Mouse (Mus musculus): ENCODE results near the gene Pik3r1.
A peak's percentile ranks its signal among the peaks of the same experiment; 100 is the strongest.

Pik3r1 gene

DNA sequence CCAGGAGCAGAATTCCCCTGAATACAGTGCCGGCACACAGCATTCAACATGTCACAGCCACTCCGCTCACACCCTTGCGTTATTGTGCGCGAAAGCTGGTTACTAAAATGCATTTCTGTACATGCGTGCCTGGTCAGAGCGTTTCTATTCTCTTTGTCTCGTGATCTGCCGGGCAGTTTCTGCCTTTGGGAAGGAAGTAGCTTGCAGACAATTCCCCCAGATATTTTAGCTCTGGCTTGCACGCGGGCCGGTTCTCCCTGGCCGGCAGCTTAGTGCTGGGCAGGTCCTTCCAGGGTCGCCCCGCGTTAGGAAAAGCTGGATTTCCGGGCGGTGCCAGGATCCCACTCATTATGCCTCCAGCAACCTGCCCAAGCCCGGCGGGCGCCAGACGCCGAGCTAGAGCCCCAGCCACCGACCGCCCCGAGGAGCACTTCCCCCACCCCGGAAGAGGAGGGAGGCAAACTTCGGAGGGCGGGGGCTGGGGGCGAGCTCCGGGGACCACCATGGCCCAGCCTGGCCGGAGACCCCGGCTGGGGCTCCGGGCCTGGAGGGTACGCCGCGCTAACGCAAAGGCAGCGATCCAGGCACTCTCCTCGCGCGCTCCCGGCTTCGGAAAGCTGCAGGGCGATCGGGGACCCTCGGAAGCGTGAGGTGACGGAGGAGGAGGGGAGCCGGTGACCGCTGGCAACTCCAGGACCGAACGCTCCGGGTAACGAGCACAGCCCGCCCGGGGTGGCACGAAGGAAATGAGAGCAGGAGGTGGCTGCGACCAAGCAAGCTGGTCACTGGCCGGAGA is 806 bp downstream of the Pik3r1 start:
- DNase-seq (ENCODE audit: low read depth, low spot score): peak; percentile 34

DNA sequence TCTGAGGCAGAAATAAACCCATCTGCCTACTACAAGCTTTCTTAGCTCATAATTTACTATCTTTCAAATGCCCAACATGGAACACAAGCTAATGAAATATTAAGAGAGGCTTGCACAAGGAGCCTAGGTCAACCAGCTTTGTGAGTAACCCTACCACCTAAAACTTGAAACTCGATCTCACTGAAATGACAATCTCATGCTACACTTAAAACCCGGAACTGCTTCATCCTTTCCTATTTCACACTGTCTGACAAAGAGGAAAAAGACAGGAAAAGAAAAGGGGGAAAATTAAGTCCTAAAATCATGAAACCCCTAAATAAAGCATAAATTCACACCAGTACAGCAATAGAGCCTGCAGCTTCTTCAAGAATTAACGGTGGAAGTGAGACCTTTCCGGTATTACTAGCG is 1.4 kb downstream of the Pik3r1 start:
- no peak for DNase-seq (ENCODE audit: low read depth, low spot score)

DNA sequence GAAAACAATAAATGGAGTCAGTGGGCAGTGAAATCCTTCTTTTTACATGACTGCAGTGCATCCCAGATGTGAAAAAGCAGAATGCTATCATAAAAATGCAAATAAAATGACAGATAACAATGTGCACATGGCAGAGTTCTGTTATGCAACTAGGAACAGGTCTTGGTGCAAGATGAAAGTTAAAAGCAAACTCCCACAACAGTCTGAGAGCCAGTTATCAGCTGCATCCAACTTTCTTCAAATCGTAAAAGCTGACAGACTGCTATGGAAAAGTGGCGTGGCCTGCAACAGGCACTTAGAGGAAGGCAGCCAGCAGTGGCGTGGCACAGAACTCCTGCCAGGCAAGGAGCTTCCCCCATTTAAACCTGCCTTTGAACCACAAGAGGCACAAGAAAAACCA is 2.0 kb downstream of the Pik3r1 start:
- no peak for DNase-seq (ENCODE audit: low read depth, low spot score)

DNA sequence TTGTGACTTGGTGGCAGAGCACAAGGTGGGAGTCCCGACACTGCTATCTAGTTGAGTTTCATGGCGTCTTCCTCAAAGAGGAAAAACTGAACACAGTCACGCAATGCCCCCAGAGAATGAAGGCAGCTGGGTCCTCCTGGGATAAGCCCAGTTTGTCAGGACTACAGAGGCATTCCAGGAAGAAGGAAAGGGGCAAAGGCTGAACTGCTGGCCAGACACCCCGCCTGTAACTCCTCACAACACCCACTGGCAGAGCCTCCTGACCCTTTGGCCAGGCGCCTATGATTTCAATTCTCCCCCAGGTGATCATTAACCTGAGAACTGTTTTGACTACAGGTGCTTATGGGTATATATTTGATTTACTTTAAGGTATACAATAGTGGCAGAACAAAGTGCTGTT is 3.9 kb downstream of the Pik3r1 start:
- DNase-seq (ENCODE audit: low read depth, low spot score): no peak

DNA sequence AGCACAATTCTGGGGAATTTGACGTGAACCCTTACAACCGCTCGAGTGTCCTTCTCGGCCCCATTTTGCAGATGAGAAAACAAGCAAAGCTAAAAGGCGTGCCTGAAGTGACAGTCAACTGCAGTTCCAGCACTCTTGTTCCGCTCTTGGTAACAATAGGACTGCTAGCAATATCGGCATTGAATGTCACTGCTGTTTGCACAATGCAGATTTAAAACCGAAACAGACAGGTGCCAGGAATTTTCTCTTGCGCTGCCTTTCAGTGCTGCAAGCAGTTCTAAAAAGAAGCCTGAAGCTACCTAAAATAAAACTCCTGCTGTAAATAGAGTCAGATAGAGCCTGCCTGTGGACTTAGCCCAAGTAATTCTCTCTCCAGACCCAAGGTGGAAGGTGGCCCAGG is 4.3 kb downstream of the Pik3r1 start:
- no peak for DNase-seq (ENCODE audit: low read depth, low spot score)

DNA sequence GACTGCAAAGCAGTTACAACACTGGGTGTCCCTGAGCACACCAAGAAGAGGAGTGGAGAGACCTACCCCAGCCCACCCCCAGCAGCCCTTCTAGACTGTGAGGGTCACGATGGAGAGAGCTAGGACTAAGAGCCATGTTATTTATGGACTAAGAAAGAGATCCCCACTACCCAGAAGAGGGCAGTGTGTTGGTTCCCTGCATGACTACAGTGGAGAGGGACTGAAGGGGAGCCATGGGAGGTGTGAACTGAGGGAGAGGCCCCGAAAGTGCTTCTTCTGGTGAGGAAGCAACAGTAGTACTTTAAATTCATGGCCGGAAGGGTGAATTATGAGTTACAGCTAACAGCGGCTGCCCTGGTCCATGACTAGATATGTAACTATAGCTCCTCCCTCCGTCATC is 4.9 kb downstream of the Pik3r1 start:
- no peak for DNase-seq (ENCODE audit: low read depth, low spot score)

DNA sequence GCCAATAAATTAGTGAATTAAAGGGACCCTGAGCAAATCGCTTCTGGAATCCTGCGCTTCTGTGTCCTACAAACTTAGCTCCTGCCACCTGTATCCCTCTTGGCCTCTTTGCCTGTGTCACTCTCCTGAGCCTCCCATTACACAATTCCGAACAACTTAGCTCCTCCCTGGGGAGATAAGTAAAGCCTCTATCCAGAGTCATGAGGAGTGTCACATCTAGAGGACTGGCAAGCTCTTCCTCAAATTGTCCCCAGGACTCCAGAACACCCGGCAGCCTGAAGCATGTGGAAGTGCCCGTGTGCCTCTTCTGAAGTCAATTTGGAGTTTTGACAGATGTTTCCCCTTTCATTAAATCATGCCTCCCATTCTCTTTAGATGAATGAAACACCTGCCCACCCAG is 6.4 kb downstream of the Pik3r1 start:
- DNase-seq (ENCODE audit: low read depth, low spot score): no peak

DNA sequence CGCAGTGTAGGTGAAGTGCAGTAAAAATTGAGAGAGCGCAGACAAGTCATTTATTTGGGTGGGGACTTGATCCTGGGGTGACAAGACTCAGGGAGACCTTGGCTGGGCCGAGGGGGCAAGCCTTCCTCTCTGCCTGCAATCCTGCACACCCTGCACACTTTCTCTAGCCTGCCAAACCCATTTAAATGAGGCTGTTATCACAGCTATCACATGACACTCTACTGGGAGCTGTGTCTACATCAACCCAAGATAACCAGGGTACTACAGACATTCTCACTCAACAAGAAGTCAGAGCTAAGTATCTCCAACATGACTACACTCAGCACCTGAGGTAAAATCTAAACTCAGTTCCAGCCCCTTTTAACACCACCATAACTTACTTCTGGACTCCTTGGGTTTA is 7.1 kb downstream of the Pik3r1 start:
- no peak for DNase-seq (ENCODE audit: low read depth, low spot score)

DNA sequence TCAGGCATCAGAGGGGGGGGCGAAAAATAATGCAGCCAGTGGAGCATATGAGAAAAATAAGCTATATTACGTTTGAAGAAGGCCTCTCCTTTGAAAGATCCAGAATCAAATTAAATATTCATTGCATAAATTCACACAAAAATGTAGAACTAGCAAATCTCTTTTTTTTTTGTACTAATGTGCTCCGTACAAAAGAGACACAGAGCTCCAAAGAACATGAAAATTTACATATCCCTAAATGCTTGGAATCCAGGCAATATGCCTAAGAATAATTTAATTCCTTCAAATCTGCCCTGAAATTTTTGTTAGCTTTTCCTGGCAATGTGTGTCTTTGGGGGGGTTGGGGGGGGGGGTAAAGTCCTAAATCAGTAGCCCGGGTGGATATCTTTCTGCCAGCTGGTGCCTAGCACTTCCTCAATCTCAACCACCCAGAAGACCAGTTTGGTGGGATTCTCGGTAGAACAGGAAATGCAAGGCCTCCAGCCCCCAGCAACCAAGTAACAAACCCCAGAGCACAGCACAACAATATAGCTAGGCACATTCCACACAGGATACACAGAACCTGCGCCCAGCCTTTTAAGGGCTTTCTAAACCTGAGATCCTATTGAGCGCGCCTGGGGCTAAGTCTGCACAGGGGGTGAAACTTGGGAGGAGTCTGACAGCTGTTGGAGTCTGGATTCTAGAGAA is 7.9 kb downstream of the Pik3r1 start:
- peak; percentile 12 for DNase-seq (ENCODE audit: low read depth, low spot score)

DNA sequence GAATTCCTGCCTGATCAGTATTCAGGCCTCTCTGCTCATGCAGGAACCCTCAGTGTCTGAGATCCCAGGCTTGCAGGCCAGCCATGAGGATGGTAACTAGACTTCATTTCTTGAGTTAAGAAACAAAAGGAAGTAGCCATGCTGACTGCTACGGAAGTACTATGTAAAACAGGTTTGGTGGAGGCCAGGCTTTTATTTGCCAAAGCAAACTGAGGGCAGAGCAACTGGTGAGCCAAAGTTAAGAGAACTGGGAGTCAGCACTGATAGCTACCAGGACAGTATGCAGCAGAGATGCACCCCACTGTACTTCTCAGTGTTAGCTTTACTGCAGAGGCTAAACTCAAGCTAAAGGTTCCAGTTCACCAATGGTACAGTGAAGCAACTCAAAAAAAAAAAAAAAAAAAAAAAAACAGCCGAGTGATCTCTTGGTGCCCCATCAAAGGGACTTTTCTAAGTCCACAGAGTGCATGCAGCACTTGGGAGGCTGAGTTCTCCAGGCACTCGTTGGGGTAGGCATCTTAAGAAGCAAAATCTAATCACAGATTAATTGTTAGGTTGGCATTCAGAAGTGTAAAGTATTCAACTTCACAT is 8.6 kb downstream of the Pik3r1 start:
- DNase-seq (ENCODE audit: low read depth, low spot score): no peak

DNA sequence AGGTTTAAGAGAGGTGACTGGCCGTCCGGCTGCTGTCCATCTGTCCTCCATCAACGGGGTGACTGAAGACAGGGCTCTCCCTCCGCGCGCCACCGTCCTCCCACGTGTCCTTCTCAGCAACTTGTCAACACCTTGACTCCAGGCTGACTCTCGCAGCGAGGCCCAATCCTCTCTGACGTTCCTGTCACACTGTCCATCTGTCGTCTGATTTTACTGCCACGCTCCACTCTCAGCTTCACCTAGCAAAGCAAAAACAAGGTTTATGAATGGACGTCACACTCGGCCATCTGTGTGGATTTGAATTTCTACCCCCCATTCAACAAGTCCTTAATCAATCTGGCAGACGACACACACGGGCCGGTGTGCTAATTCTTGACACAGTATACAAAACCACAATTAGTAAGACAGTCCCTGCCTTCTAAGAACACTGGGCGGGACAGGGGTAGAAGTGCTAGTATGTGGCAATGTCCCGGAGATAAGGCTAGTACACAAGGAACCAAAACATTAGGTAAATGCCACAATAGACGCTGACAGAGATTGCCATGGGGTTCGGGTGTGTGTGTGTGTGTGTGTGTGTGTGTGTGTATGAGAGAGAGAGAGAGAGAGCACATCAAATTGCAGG is 10.1 kb downstream of the Pik3r1 start:
- DNase-seq (ENCODE audit: low read depth, low spot score): no peak

DNA sequence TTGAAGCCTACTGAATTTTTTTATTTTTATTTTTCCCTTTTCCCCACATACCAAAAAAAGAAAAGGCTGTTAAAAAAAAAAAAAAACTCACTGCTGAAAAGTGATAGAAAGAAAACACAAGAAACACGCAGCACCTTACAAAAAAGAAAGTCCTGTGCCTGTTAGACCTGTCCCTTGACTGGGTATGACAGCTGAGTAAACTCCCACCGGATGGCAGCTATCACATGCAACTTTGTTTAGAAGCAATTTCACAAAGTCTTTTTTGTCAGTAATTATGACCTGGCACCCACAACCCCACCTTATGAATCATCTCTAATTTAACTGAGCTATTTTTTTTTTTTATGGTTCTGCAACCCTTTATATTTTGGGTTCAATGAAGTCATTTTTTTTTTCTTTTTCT is 12.8 kb downstream of the Pik3r1 start:
- no peak for DNase-seq (ENCODE audit: low read depth, low spot score)

DNA sequence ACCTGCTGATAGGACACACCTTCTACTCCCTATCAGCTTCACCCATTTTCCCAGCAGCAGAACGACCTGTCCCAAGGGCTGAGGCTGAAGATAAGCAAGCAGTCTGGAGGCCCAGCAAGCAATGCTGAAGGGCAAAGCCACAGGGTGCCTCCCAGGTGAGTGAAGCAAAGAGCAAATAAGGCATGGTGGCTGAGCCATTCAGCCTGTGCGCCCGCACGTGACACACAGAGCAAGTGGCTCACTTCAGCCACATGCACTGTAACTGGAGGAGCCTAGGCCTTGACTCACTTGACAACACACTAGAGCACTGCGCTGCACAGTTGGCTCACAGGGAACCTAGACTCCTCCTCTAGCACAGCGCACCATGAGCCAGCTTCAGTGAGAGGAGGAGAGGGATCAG is 14.4 kb downstream of the Pik3r1 start:
- no peak for DNase-seq (ENCODE audit: low read depth, low spot score)

DNA sequence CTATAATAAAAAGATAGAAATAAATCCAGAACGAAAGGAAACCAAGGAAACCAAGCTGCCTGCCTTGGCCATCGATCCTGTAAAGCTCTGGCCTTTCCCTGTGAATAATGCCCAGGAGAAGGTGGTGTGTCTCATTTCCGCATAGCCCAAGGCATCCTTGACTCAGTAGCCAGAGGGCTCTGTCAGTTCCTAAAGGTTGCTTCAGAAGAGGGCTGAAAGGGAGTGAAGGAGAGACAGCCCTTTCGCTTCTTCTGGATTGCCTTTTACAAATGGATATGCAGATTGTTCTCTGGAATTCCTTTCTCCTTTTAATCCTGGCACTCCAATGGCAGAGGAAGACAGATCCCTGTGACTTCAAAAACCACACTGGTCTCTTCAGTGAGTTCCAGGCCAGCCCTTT is 16.2 kb downstream of the Pik3r1 start:
- no peak for DNase-seq (ENCODE audit: low read depth, low spot score)

DNA sequence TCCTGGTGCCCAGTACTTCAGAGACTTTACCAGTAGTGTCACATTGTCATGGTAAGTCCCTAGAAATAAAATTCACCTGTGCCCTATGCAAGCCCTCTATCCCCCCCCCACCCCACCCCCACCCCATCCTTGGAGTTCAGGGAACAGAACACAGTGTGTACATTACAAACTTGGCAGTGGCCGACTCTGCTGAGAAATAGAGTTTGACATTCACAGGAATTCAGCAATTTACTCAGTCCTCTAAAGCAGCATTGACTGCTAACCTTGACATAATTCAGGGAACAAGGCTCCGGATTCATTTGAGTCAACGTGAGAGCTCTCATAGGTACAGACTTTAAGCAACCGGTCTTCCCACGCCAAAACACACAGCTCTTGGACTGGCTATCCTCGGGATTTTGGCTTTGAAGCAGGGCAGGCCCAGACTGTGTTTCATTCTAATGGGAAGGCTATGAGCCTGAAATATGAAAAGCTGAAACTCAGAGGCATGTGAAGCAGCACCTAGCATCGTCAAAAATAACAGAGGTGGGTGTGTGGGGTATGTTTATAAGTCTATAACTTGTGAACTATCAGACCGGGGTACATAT is 21.9 kb downstream of the Pik3r1 start:
- no peak for DNase-seq (ENCODE audit: low read depth, low spot score)

DNA sequence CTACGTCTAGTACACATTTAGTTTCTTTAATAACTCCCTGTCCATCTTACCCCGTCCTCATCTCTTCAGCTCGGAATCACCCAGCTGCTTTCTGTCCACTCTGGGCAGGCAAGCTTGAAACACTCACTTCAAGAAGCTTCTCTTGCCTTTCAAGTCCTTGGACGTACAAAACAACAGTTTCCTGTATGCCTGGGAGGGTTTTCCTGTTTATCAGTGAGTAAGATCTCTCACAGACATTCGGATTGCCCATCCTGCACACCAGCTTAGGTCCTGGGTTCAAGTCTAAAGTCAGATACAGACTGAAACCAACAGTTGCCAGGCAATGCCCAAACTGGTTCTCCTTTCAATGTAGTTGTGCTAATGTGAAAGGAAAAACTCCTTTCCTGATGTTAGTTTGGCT is 23.1 kb downstream of the Pik3r1 start:
- no peak for DNase-seq (ENCODE audit: low read depth, low spot score)

DNA sequence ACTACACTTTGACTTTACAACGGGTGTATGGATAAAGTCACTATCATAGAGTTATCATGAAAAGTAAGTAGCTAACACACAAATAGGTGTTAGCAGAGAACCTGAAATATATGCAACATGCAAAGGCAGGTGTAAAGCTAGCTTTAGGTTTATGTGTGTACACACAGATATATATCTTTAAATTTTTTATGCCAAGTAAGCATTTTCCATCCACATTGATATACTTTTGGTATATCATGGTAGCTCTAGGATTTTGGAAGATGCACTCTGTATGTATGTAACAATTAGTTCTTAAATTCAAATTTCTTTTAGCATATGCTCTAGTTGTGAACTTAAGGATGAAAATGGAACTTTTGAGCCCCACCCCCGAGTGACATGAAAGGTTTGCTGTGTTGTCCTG is 24.0 kb downstream of the Pik3r1 start:
- DNase-seq (ENCODE audit: low read depth, low spot score): no peak

DNA sequence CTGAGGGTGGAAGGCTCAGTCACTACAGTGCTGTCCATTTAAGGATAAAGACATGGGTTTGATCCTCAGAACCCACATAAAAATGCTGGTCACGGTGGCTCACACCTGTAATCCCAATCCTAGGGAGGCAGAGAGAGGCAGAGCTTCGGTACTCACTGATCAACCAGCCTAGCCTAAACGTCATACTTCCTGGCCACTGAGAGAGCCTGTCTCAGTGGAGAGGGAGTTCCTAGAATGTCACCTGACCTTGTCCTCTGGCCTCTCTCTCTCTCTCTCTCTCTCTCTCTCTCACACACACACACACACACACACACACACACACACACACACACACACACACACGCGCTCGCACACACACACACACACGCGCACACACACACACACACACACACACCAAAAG is 24.8 kb downstream of the Pik3r1 start:
- no peak for DNase-seq (ENCODE audit: low read depth, low spot score)

DNA sequence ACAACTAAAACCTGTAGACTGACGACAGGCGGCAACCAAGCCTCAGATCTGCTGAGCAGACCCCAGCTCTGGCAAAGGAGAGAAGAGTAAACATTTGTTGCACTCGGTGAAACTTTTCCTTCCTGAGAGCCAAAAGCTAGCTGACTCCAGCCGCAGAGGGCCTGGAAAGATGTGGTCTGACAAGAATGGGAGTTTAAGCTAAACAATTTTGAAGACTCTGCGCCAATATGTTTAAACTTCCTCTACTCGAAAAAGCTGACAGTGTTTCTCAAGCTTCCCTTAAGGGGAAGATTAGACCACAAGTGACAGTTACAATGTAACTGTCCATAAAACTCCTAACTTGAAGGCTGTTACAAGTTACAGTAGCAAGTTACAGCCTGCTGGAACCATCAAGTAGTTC is 25.4 kb downstream of the Pik3r1 start:
- DNase-seq (ENCODE audit: low read depth, low spot score): no peak

DNA sequence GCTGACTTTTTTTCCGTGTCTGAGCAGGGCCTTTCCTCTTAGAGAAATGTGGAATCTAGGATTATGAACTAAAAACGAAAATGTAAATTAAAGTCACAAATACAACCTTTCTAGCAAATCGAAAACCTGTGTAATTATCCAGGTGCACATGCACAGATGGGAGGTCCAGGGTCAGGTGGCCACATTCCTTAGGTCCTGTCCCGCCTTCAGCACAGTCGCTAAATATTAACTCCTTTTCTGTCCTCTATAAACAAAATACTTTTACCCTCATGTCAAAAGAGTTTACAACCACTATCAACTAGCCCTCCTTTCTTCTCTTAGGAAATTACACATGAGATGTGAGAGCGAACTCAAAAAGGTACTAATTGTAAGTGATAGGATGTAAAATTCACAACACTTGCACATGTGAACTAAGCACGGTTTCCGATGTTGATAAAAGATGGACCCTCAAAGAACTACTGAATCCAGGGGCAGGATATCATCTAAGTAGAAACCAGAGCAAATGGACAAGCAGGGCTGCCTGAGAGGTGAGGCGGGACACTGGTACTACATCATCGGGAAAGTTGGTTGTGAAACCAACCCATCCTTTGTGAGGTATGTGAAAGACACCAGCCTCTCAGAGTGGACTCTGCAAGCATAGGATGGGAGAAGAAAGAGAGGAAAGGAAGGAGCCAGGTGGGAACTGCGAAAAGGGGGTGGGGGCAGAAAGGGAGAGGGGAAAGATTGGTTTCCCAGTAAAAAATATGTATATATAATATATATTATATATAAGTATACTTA is 26.3 kb downstream of the Pik3r1 start:
- no peak for DNase-seq (ENCODE audit: low read depth, low spot score)

DNA sequence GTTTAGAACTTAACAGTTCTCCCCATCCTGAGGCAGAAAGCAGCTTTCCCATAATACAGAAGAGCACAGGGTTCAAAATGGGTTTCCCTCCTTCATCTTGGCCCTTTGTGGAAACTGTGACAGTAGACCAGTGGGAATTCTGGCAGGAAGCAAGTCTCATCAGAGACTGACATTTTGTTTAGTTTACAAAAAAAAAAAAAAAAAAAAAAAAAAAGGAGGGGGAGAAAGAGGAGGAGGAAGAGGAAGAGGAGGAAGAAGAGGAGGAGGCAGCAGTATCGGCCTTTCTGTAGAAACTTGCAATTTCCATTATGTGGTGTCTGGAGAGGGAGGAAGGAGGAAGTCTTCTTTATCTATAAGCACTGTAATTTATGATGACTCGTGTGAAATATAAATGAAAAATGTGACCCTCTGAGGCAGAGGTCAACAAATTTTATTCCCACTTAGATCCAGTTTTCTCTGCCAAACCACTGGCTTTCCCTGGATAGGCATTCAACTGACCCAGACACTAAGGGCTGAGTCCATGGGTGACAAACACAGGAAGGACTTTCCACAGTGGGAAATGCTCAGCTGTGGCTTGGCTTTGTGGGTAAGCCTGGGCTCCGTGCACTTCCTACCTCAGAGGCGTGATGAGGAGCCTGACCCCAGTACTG is 28.2 kb downstream of the Pik3r1 start:
- DNase-seq (ENCODE audit: low read depth, low spot score): no peak
